Mouse (Mus musculus): Measurements from ENCODE around the gene Syt5. TPM values are rescaled to one million over a fixed set of nuclear protein-coding genes. Genes with fewer than 3 reads are reported as not detected.

Syt5 gene
- polyA plus RNA-seq, 1 experiment from 2014 or later: 5.8 TPM

DNA sequence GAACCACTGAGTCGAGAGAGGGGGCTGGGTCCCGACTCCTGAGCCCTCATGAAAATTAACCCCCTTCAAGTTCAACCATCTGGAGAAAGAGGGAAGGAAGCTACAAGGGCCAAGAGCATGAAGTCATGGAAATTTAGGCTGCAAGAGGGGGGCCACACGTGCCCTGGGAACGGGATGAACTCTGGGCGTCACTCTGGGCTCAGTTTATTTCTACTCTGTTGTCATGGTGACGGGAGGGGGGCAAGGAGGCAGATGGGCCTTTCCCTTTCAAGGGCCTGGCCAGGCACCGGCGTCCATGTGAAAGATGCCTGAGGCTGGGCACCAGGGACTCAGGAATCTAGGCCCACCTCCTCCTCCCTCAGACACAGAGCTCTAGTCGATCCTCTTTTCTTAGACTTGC lies 49.1 kb downstream of the Syt5 start:
- H3K4me1 ChIP-seq (ENCODE audit: control insufficient read depth, insufficient read depth, low read length): peaks cover 22% of the 10 kb centered on the region
- H3K27me3 ChIP-seq (replicated peaks; ENCODE audit: control insufficient read depth, insufficient read depth, low read length): no peaks in the 10 kb centered on the region
- H3K4me3 ChIP-seq (ENCODE audit: low read depth, low read length): no peak overlapping the region
- H3K36me3 ChIP-seq (ENCODE audit: control insufficient read depth, insufficient read depth, low read length): peaks cover 17% of the 10 kb centered on the region; the same call in 1 of the 2 replicates
- H3K4me2 ChIP-seq (ENCODE audit: low read depth, low read length): peak overlapping the region; percentile 66; the same call in 1 of the 2 replicates
- ATAC-seq (ENCODE audit: low read depth): no peak; the same call in 1 of the 2 replicates
- no peak overlapping the region for H3K27ac ChIP-seq (replicated peaks; ENCODE audit: low read depth, low read length)
- H3K9ac ChIP-seq (ENCODE audit: low read depth, low read length): peak overlapping the region; percentile 49
- 37% methylated on average over 5 of the region's 9 CpGs for WGBS
- peak; percentile 76 for DNase-seq (ENCODE audit: low spot score)
- no peaks in the 10 kb centered on the region for H3K9me3 ChIP-seq (ENCODE audit: control insufficient read depth, low read length)

GRCm38 (mm10) chr7:4497271-4497903 lies 50.0 kb downstream of the Syt5 start:
- Histone ChIP-seq H3K4me3 (ENCODE audit: low read depth, low read length) (no peak overlapping the region), H3K9me3 (ENCODE audit: control insufficient read depth, low read length) (no peaks in the 10 kb centered on the region), H3K27me3 (replicated peaks; ENCODE audit: control insufficient read depth, insufficient read depth, low read length) (no peaks in the 10 kb centered on the region), H3K4me2 (ENCODE audit: low read depth, low read length) (no peak overlapping the region), H3K36me3 (ENCODE audit: control insufficient read depth, insufficient read depth, low read length) (peaks cover 17% of the 10 kb centered on the region; the same call in 1 of the 2 replicates), H3K9ac (ENCODE audit: low read depth, low read length) (no peak overlapping the region), H3K27ac (replicated peaks; ENCODE audit: low read depth, low read length) (no peak overlapping the region), H3K4me1 (ENCODE audit: control insufficient read depth, insufficient read depth, low read length) (peaks cover 22% of the 10 kb centered on the region)
- WGBS: 91% methylated on average over 9 of the region's 9 CpGs
- no peak for ATAC-seq (ENCODE audit: low read depth)
- no peak for DNase-seq (ENCODE audit: low spot score)

- Histone ChIP-seq H3K9me3 (ENCODE audit: control insufficient read depth, low read length) (no peaks in the 10 kb centered on the region), H3K27ac (replicated peaks; ENCODE audit: low read depth, low read length) (no peak overlapping the region), H3K4me2 (ENCODE audit: low read depth, low read length) (no peak overlapping the region), H3K36me3 (ENCODE audit: control insufficient read depth, insufficient read depth, low read length) (peaks cover 24% of the 10 kb centered on the region; the same call in 1 of the 2 replicates), H3K27me3 (replicated peaks; ENCODE audit: control insufficient read depth, insufficient read depth, low read length) (no peaks in the 10 kb centered on the region), H3K4me3 (ENCODE audit: low read depth, low read length) (no peak overlapping the region), H3K9ac (ENCODE audit: low read depth, low read length) (no peak overlapping the region), H3K4me1 (ENCODE audit: control insufficient read depth, insufficient read depth, low read length) (peaks cover 22% of the 10 kb centered on the region)
- ATAC-seq (ENCODE audit: low read depth): no peak
- DNase-seq (ENCODE audit: low spot score): no peak
- WGBS: 88% methylated on average over 3 of the region's 3 CpGs
Measured at GRCm38 (mm10) chr7:4496468-4496867, 50.9 kb downstream of the Syt5 start.

- H3K4me3 ChIP-seq (ENCODE audit: low read depth, low read length): no peak overlapping the region
- no peak for ATAC-seq (ENCODE audit: low read depth)
- H3K36me3 ChIP-seq (ENCODE audit: control insufficient read depth, insufficient read depth, low read length): peaks cover 35% of the 10 kb centered on the region
- WGBS: 67% methylated on average over 1 of the region's 1 CpGs
- H3K27me3 ChIP-seq (replicated peaks; ENCODE audit: control insufficient read depth, insufficient read depth, low read length): no peaks in the 10 kb centered on the region
- H3K9ac ChIP-seq (ENCODE audit: low read depth, low read length): no peak overlapping the region
- no peak overlapping the region for H3K4me2 ChIP-seq (ENCODE audit: low read depth, low read length)
- peaks cover 6% of the 10 kb centered on the region for H3K4me1 ChIP-seq (ENCODE audit: control insufficient read depth, insufficient read depth, low read length)
- no peaks in the 10 kb centered on the region for H3K9me3 ChIP-seq (ENCODE audit: control insufficient read depth, low read length)
- no peak overlapping the region for H3K27ac ChIP-seq (replicated peaks; ENCODE audit: low read depth, low read length)
- no peak for DNase-seq (ENCODE audit: low spot score)
Measured at GRCm38 (mm10) chr7:4493991-4494390, 53.4 kb downstream of the Syt5 start.

- Histone ChIP-seq H3K36me3 (ENCODE audit: control insufficient read depth, insufficient read depth, low read length) (peaks cover 47% of the 10 kb centered on the region), H3K9ac (ENCODE audit: low read depth, low read length) (no peak overlapping the region), H3K27ac (replicated peaks; ENCODE audit: low read depth, low read length) (no peak overlapping the region), H3K9me3 (ENCODE audit: control insufficient read depth, low read length) (no peaks in the 10 kb centered on the region), H3K4me2 (ENCODE audit: low read depth, low read length) (no peak overlapping the region), H3K4me1 (ENCODE audit: control insufficient read depth, insufficient read depth, low read length) (no peaks in the 10 kb centered on the region), H3K27me3 (replicated peaks; ENCODE audit: control insufficient read depth, insufficient read depth, low read length) (no peaks in the 10 kb centered on the region), H3K4me3 (ENCODE audit: low read depth, low read length) (no peak overlapping the region)
- WGBS: 78% methylated on average over 13 of the region's 13 CpGs
- DNase-seq (ENCODE audit: low spot score) (no peak), ATAC-seq (ENCODE audit: low read depth) (no peak)
Measured at GRCm38 (mm10) chr7:4492284-4493224, 54.8 kb downstream of the Syt5 start.

- Histone ChIP-seq H3K4me2 (ENCODE audit: low read depth, low read length) (no peak overlapping the region), H3K4me1 (ENCODE audit: control insufficient read depth, insufficient read depth, low read length) (no peaks in the 10 kb centered on the region), H3K36me3 (ENCODE audit: control insufficient read depth, insufficient read depth, low read length) (peaks cover 46% of the 10 kb centered on the region), H3K9ac (ENCODE audit: low read depth, low read length) (no peak overlapping the region), H3K27me3 (replicated peaks; ENCODE audit: control insufficient read depth, insufficient read depth, low read length) (no peaks in the 10 kb centered on the region), H3K4me3 (ENCODE audit: low read depth, low read length) (no peak overlapping the region), H3K27ac (replicated peaks; ENCODE audit: low read depth, low read length) (no peak overlapping the region), H3K9me3 (ENCODE audit: control insufficient read depth, low read length) (no peaks in the 10 kb centered on the region)
- 88% methylated on average over 6 of the region's 6 CpGs for WGBS
- ATAC-seq (ENCODE audit: low read depth): no peak
- DNase-seq (ENCODE audit: low spot score): no peak
Measured at GRCm38 (mm10) chr7:4491308-4491707, 56.0 kb downstream of the Syt5 start.

Small RNA genes lying within 50 kb of the gene (microRNA-seq; reads per million reads assigned to microRNA genes)
- not detected for gene Gm23577 (ENCODE audit: borderline number of aligned reads)

Other genes starting within 250 kb of the Syt5 start
- gene Ncr1, start 209.8 kb downstream of the Syt5 start, polyA plus RNA-seq (2014; fragmentation: Nextera tagmentation; extraction: Ambion mirVana): not detected in 2 replicates
- 0.30 and 0.36 TPM in 2 replicates for gene Gp6, start 149.8 kb downstream of the Syt5 start, polyA plus RNA-seq (2014; fragmentation: Nextera tagmentation; extraction: Ambion mirVana)
- 21.6 and 23.9 TPM in 2 replicates for gene Rdh13, start 101.9 kb downstream of the Syt5 start, polyA plus RNA-seq (2014; fragmentation: Nextera tagmentation; extraction: Ambion mirVana)
- gene Eps8l1, start 86.9 kb downstream of the Syt5 start, polyA plus RNA-seq (2014; fragmentation: Nextera tagmentation; extraction: Ambion mirVana): 4.9 and 8.0 TPM in 2 replicates
- 49.2 and 50.8 TPM in 2 replicates for gene Ppp1r12c, start 45.9 kb downstream of the Syt5 start, polyA plus RNA-seq (2014; fragmentation: Nextera tagmentation; extraction: Ambion mirVana)
- 405 and 459 TPM in 2 replicates for gene Tnnt1, start 31.2 kb downstream of the Syt5 start, polyA plus RNA-seq (2014; fragmentation: Nextera tagmentation; extraction: Ambion mirVana)
- gene Tnni3, start 23.3 kb downstream of the Syt5 start, polyA plus RNA-seq (2014; fragmentation: Nextera tagmentation; extraction: Ambion mirVana): 2.6 and 3.4 TPM in 2 replicates
- 1.2 and 1.4 TPM in 2 replicates for gene Dnaaf3, start 15.1 kb downstream of the Syt5 start, polyA plus RNA-seq (2014; fragmentation: Nextera tagmentation; extraction: Ambion mirVana)
- gene Ptprh, start 56.5 kb upstream of the Syt5 start, polyA plus RNA-seq (2014; fragmentation: Nextera tagmentation; extraction: Ambion mirVana): not detected in 2 replicates
- 1.0 and 1.2 TPM in 2 replicates for gene Tmem86b, start 83.9 kb upstream of the Syt5 start, polyA plus RNA-seq (2014; fragmentation: Nextera tagmentation; extraction: Ambion mirVana)
- 7.1 and 7.7 TPM in 2 replicates for gene Ppp6r1, start 111.5 kb upstream of the Syt5 start, polyA plus RNA-seq (2014; fragmentation: Nextera tagmentation; extraction: Ambion mirVana)
- gene Hspbp1, start 137.5 kb upstream of the Syt5 start, polyA plus RNA-seq (2014; fragmentation: Nextera tagmentation; extraction: Ambion mirVana): 77.5 and 77.7 TPM in 2 replicates
- gene Brsk1, start 143.1 kb upstream of the Syt5 start, polyA plus RNA-seq (2014; fragmentation: Nextera tagmentation; extraction: Ambion mirVana): 1.6 and 1.8 TPM in 2 replicates
- gene Tmem150b, start 177.7 kb upstream of the Syt5 start, polyA plus RNA-seq (2014; fragmentation: Nextera tagmentation; extraction: Ambion mirVana): 0.11 TPM in 1 of 2 replicates, not detected in the other
- gene Kmt5c, start 192.6 kb upstream of the Syt5 start, polyA plus RNA-seq (2014; fragmentation: Nextera tagmentation; extraction: Ambion mirVana): 41.5 and 50.6 TPM in 2 replicates
- gene Cox6b2, start 205.6 kb upstream of the Syt5 start, polyA plus RNA-seq (2014; fragmentation: Nextera tagmentation; extraction: Ambion mirVana): 36.4 and 39.6 TPM in 2 replicates
- not detected in 2 replicates for gene Fam71e2, start 223.8 kb upstream of the Syt5 start, polyA plus RNA-seq (2014; fragmentation: Nextera tagmentation; extraction: Ambion mirVana)
- 0.13 TPM in 1 of 2 replicates, not detected in the other for gene Il11, start 235.3 kb upstream of the Syt5 start, polyA plus RNA-seq (2014; fragmentation: Nextera tagmentation; extraction: Ambion mirVana)
- gene Tmem190, start 235.4 kb upstream of the Syt5 start, polyA plus RNA-seq (2014; fragmentation: Nextera tagmentation; extraction: Ambion mirVana): not detected in 2 replicates
- 5.5 and 6.6 TPM in 2 replicates for gene Tmem238, start 242.1 kb upstream of the Syt5 start, polyA plus RNA-seq (2014; fragmentation: Nextera tagmentation; extraction: Ambion mirVana)
- 275 and 300 TPM in 2 replicates for gene Rpl28, start 245.3 kb upstream of the Syt5 start, polyA plus RNA-seq (2014; fragmentation: Nextera tagmentation; extraction: Ambion mirVana)